Mouse (Mus musculus): ENCODE measurements at regions not wholly inside any gene's neighbourhood (a gene's known extent, or its start where the extent isn't known, plus 50 kb on each side); places are given as distances from the start of the nearest gene placed in this dataset.

DNA sequence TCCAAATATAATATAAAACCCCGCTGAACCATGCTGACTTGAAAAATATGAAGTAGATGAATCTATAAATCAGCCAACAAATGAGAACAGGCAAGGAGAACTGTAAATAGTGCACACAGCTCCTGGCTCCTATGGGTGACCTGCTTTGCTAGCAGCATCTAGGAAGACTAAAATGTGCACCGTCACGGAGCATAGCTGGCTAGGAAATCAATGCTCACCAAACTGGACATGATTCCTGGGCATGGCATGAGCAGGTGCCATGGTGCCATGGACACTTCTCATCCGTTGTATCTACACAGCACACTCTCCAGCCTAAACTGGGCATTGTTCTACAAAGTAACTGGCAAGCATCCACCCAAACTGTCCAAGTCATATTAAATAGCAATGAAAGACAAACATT is 103.3 kb upstream of the Myocd start:
- H3K9me3 ChIP-seq, result no peaks in the 10 kb centered on the region
- H3K27me3 ChIP-seq, result no peaks in the 10 kb centered on the region
- H3K4me1 ChIP-seq, result no peaks in the 10 kb centered on the region
- no peak overlapping the region for H3K4me2 ChIP-seq
- H3K9ac ChIP-seq, result no peak overlapping the region
- ATAC-seq (ENCODE audit: low FRiP score), result no peak
- 92% methylated on average over 4 of the region's 4 CpGs for WGBS
- H3K36me3 ChIP-seq (replicated peaks), result no peaks in the 10 kb centered on the region
- H3K4me3 ChIP-seq (replicated peaks), result no peak overlapping the region
- no peak overlapping the region for H3K27ac ChIP-seq

DNA sequence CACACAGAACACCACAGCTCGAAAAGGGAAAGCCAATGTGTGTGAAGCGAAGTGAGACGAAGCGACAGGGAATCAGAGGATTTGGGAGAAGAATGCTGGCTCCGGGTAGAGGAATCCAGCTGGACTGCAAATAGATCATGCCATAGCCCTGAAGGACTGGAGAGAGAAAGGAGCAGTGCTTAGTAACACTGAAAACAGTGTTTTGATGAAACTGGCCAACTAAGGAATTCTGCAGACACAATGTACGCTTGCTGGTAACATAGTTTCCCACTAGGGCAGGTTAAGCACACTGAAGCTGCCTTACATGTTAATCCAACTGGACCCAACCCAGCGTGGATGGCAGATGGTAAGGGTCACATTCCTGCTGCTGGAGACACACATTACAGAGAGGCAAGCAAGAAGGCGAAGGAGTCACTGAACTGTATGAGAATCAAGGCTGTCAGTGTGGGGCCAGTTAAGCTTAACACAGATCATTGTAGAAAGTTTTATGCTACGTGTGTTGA is 102.6 kb upstream of the Myocd start:
- Histone ChIP-seq H3K27ac (no peak overlapping the region), H3K4me3 (replicated peaks) (no peak overlapping the region), H3K9me3 (no peaks in the 10 kb centered on the region), H3K9ac (no peak overlapping the region), H3K4me2 (no peak overlapping the region), H3K36me3 (replicated peaks) (no peaks in the 10 kb centered on the region), H3K27me3 (no peaks in the 10 kb centered on the region), H3K4me1 (no peaks in the 10 kb centered on the region)
- 71% methylated on average over 9 of the region's 9 CpGs for WGBS
- no peak for ATAC-seq (ENCODE audit: low FRiP score)

DNA sequence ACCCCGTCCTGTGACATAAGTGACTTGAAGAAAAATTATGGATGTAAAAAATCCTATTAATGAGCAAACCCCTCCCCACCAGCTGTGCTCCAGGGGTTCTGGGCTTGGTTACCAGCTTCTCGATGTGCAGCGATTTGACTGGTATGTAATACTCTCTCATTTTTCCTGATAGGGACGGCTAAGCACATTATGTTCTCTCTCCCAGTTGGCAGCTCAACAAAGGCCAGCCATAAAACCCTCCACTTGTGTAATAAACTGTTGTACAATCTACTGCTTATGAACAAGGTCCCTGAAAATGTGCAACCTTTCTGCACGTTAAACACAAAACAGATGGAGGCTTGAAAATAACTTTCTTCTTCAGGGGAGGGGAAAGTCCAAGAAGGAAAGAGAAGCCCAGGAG is 98.0 kb upstream of the Myocd start:
- no peak for ATAC-seq (ENCODE audit: low FRiP score)
- no peaks in the 10 kb centered on the region for H3K9me3 ChIP-seq
- no peaks in the 10 kb centered on the region for H3K36me3 ChIP-seq (replicated peaks)
- no peak overlapping the region for H3K9ac ChIP-seq
- H3K4me3 ChIP-seq (replicated peaks), result no peak overlapping the region
- H3K27ac ChIP-seq, result no peak overlapping the region
- peaks cover 4% of the 10 kb centered on the region; the same call in 1 of the 2 replicates for H3K4me1 ChIP-seq
- WGBS, result 74% methylated on average over 5 of the region's 5 CpGs
- no peak overlapping the region for H3K4me2 ChIP-seq
- no peaks in the 10 kb centered on the region for H3K27me3 ChIP-seq

DNA sequence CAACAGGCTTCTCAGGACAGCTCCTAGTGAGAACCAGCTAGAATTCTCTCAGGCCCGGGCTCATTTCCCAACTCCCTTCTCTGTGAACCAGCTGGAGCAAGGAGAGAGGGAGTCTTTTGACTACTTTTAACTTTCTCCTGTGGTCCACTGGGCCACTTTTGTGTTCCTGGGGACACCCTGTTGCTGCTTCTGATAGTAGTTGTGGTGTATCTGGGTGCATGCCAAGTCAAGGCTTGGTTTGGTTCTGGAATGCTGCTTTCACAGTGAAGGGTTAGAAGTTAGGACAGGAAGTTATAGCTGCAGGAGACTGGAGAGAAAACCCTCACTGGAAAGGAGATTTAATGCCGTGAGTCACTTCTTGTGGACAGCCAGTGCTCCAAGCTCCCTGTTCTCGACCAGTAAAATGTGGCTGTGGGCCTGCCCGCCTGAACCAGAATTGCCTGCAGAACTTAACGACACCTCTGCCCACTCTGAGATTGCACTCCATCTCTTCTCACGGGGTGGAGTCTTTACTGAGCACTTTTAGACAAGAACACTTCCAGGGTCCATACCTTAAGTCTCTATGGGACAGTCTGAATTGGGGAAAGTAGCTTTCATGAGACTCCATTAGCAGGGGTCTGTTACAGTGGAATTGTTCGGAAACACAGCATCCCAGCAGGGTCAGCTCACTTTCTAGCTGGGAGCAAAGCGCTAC is 97.0 kb upstream of the Myocd start:
- ATAC-seq (ENCODE audit: low FRiP score), result no peak
- H3K4me2 ChIP-seq, result no peak overlapping the region
- WGBS, result 84% methylated on average over 8 of the region's 8 CpGs

DNA sequence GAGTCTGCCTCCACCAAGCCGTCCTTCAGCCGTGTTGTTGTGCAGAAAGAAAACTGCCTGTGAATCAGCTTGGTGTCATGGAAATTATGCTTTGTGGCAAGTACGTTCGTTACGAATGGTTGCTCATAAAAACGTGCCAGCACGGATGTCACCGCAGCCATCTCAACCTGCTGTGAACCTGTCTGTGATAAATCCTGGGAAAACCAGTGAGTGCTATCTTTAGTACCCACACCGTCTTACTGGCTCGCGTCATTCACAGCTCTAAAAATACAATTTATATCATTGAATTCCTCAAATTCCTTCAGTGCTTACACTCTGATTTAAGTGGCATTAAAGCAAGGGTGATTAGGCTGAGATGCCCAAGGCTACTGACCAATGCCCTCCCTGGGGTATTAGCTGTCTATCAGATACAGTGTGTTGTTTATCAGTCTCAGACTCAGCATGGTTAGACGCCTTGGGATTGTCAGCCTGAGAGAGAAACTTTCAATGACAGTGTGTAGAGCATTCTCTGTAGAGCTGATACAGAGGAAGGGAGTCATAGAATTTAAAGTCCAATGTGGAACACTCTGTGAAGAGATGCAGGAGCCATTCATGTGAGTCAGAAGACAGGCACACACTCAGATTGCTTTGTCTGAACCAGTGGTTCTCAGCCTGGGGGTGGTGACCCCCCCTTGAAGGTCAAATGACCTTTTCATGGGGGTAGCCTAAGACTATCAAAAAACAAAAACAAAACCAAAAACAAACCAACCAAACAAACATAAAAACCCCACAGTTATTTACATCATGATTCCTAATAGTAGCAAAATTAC is 96.2 kb upstream of the Myocd start:
- no peak overlapping the region for H3K4me2 ChIP-seq
- peaks cover 4% of the 10 kb centered on the region; the same call in 1 of the 2 replicates for H3K4me1 ChIP-seq
- H3K9ac ChIP-seq, result no peak overlapping the region
- H3K4me3 ChIP-seq (replicated peaks), result no peak overlapping the region
- no peaks in the 10 kb centered on the region for H3K36me3 ChIP-seq (replicated peaks)
- no peaks in the 10 kb centered on the region for H3K9me3 ChIP-seq
- ATAC-seq (ENCODE audit: low FRiP score), result no peak
- no peak overlapping the region for H3K27ac ChIP-seq
- 70% methylated on average over 12 of the region's 12 CpGs for WGBS
- no peaks in the 10 kb centered on the region for H3K27me3 ChIP-seq

More for the DNA sequence above, 97.0 kb upstream of the Myocd start:
- no peak overlapping the region for H3K9ac ChIP-seq
- H3K27ac ChIP-seq, result no peak overlapping the region
- H3K36me3 ChIP-seq (replicated peaks), result no peaks in the 10 kb centered on the region
- H3K9me3 ChIP-seq, result no peaks in the 10 kb centered on the region
- no peaks in the 10 kb centered on the region for H3K27me3 ChIP-seq
- no peak overlapping the region for H3K4me3 ChIP-seq (replicated peaks)
- peaks cover 4% of the 10 kb centered on the region; the same call in 1 of the 2 replicates for H3K4me1 ChIP-seq

DNA sequence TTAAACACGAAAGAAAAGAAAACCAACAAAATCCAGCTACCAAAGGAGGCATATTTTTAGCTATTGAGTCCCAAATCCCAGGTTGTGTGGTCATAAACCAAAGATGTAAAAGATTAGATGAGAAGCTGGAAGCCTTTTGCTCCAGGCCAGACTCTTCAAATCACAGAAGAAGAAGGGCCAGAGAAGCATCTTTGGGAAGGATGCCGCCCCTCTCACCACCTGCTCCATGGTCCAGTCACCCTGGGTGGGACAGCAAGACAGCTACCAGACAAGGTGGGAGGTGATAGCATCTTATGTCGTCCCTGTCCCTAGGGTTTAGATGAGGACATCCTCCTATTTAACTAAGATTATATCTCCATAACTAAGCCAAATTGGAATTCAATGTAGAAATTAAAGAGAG is 95.1 kb upstream of the Myocd start:
- Histone ChIP-seq H3K4me2 (no peak overlapping the region), H3K36me3 (replicated peaks) (no peaks in the 10 kb centered on the region), H3K9me3 (no peaks in the 10 kb centered on the region), H3K27ac (no peak overlapping the region), H3K27me3 (no peaks in the 10 kb centered on the region), H3K9ac (no peak overlapping the region), H3K4me3 (replicated peaks) (no peak overlapping the region), H3K4me1 (peaks cover 4% of the 10 kb centered on the region; the same call in 1 of the 2 replicates)
- no peak for ATAC-seq (ENCODE audit: low FRiP score)
- 85% methylated on average over 3 of the region's 3 CpGs for WGBS

DNA sequence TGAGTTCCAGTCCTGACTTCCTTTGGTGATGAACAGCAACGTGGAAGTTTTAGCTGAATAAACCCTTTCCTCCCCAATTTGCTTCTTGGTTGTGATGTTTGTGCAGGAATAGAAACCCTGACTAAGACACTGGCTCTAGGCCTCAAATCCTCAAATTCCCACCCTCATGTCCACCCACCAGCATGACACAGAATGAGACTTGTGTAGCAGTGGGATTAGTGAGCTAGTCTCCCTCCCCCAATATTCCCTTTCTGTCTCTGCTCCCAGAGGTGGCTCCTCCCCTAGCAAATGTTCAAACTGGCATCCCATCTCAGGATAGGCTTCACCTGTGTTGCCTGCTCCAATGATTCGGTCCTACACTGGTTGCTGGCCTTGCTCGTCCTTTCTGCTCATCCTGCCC is 94.1 kb upstream of the Myocd start:
- Histone ChIP-seq H3K27me3 (no peaks in the 10 kb centered on the region), H3K27ac (no peak overlapping the region), H3K9me3 (no peaks in the 10 kb centered on the region), H3K9ac (no peak overlapping the region), H3K4me3 (replicated peaks) (no peak overlapping the region), H3K4me2 (no peak overlapping the region), H3K36me3 (replicated peaks) (no peaks in the 10 kb centered on the region), H3K4me1 (peaks cover 4% of the 10 kb centered on the region; the same call in 1 of the 2 replicates)
- 79% methylated on average over 3 of the region's 3 CpGs for WGBS
- ATAC-seq (ENCODE audit: low FRiP score), result no peak

DNA sequence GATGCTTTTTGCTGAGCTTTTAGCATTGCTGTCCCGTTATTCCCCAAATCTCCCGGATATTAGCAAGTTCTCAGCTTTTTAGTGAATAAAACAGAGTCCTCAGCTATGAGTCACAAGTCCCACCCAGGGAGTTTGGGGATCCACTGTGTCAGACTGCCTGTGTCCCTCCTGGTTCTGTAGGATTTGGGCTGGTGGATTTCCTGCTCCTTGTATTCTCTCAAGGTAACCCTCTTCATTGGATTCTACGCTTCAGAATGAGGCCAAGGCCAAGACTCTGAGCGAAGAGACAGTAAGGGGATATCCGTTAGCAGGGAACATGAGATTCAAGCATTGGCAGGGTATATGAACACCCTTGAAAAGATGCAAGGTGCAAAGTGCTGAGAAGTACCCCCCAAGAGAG is 90.9 kb upstream of the Myocd start:
- ATAC-seq (ENCODE audit: low FRiP score), result no peak
- WGBS, result 90% methylated on average over 5 of the region's 5 CpGs
- Histone ChIP-seq H3K9ac (no peak overlapping the region), H3K4me3 (replicated peaks) (no peak overlapping the region), H3K9me3 (no peaks in the 10 kb centered on the region), H3K27ac (no peak overlapping the region), H3K27me3 (no peaks in the 10 kb centered on the region), H3K4me1 (peaks cover 2% of the 10 kb centered on the region; the same call in 1 of the 2 replicates), H3K4me2 (no peak overlapping the region), H3K36me3 (replicated peaks) (no peaks in the 10 kb centered on the region)

DNA sequence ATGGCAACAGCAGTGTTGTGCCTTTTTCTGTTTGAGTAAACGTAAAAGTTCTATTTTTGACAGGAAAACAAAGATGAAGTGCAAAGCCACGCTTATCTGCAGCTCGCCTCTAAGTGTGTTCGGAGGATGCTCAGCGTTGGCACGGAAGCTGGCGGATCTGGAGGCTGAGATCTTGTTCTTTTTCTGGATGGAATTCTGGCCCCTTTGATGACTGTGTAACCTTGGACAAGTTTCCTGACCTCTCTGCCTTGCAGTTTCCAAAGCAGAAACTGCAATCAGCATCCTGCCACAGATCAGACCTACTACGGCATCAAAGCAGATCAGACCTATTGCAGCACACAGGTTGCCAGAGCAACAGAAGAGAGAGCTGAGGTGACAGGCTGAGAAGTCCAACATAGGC is 89.1 kb upstream of the Myocd start:
- no peak overlapping the region for H3K4me2 ChIP-seq
- H3K4me3 ChIP-seq (replicated peaks), result no peak overlapping the region
- ATAC-seq (ENCODE audit: low FRiP score), result no peak
- H3K9me3 ChIP-seq, result no peaks in the 10 kb centered on the region
- H3K4me1 ChIP-seq, result peaks cover 4% of the 10 kb centered on the region; the same call in 1 of the 2 replicates
- H3K27me3 ChIP-seq, result no peaks in the 10 kb centered on the region
- WGBS, result 86% methylated on average over 8 of the region's 8 CpGs
- H3K9ac ChIP-seq, result no peak overlapping the region
- H3K36me3 ChIP-seq (replicated peaks), result no peaks in the 10 kb centered on the region
- H3K27ac ChIP-seq, result no peak overlapping the region

DNA sequence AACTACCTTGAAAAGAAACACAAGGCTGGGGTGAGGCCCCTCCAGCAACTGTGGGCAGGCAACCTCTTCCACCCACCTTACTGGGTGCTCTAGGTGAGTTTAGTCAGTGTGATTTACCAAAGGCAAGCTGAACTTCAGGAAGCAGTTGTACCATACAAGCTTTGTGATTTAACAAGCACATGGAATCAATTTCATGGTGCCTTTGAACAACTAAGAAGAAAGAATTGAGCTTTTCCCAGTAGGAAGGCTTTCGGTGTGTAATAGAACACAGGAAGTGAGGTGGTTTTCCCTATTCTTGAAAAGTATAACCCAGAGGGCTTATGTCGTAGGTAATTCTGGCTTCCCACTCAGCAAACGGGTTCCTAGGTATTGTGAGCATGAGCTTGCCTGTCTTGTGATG is 82.7 kb upstream of the Myocd start:
- Histone ChIP-seq H3K4me3 (replicated peaks) (no peak overlapping the region), H3K27me3 (no peaks in the 10 kb centered on the region), H3K4me1 (peaks cover 4% of the 10 kb centered on the region; the same call in 1 of the 2 replicates), H3K9ac (no peak overlapping the region), H3K4me2 (no peak overlapping the region), H3K27ac (no peak overlapping the region), H3K36me3 (replicated peaks) (no peaks in the 10 kb centered on the region), H3K9me3 (no peaks in the 10 kb centered on the region)
- ATAC-seq (ENCODE audit: low FRiP score), result no peak
- 66% methylated on average over 3 of the region's 3 CpGs for WGBS

DNA sequence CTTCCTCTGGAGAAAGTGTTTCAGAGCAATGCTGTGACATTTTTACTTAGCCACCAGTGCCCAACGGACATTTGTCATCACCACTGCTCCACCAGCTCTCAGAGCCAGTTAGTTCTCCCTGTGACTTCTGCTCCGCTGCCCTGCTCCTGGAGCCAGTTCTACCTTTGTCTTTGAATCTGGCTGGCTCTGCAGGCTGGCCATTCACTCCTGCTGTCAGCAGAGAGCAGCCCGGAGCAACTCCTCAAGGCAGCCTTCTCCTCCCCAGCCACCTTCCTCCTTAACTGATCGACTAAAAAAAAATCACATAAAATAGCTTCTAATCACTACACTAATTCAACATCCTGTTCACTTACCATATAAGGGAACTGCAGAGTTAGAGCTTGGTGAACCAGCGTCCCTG is 79.2 kb upstream of the Myocd start:
- Histone ChIP-seq H3K36me3 (replicated peaks) (no peaks in the 10 kb centered on the region), H3K9me3 (no peaks in the 10 kb centered on the region), H3K9ac (no peak overlapping the region), H3K4me3 (replicated peaks) (no peak overlapping the region), H3K4me1 (no peaks in the 10 kb centered on the region), H3K4me2 (no peak overlapping the region), H3K27me3 (no peaks in the 10 kb centered on the region), H3K27ac (no peak overlapping the region)
- no peak for ATAC-seq (ENCODE audit: low FRiP score)
- WGBS, result 54% methylated on average over 5 of the region's 5 CpGs

DNA sequence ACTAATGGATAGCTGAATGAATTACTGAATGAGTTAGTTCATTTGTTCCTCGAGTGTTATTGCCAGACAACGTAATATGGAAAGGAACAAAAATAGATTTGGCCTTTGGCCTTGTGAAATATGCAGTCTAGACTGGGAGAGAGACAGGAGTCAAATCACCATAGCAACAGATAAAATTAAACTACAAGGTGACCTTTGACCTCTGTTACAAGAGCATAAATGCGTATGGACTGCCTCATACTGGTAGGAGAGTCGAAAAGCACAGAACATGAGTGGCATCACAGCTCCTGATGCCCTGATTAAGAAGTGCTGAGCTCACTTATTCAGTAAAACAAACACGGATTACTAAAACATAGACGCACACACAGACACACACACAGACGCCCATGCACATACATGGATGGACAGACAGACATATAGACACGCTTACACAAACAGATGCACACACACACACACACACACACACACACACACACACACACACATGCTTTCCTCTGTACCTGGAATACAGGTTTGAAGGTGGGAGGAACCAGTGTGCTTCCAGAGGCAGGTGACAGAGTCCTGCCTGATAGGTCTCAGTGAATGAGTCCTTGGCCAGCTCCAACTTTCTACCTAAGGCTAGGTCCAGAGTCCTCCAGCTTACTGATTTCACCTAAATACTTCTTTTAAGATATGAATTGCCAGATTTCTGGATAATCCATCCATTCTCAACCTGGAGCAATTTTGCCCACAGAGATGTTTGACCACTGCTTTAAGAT is 72.1 kb upstream of the Myocd start:
- 88% methylated on average over 8 of the region's 8 CpGs for WGBS
- no peak overlapping the region for H3K27ac ChIP-seq
- no peak overlapping the region for H3K4me2 ChIP-seq
- no peaks in the 10 kb centered on the region for H3K4me1 ChIP-seq
- H3K9ac ChIP-seq, result no peak overlapping the region
- no peak for ATAC-seq (ENCODE audit: low FRiP score)
- no peaks in the 10 kb centered on the region for H3K9me3 ChIP-seq
- H3K36me3 ChIP-seq (replicated peaks), result no peaks in the 10 kb centered on the region
- H3K4me3 ChIP-seq (replicated peaks), result no peak overlapping the region
- no peaks in the 10 kb centered on the region for H3K27me3 ChIP-seq

Data from forebrain, embryonic 12.5 days (tissue).